Mouse (Mus musculus): Measurements from ENCODE around the gene Chd1.
A peak's percentile ranks its signal among the peaks of the same experiment; 100 is the strongest.

The Chd1 gene

DNA sequence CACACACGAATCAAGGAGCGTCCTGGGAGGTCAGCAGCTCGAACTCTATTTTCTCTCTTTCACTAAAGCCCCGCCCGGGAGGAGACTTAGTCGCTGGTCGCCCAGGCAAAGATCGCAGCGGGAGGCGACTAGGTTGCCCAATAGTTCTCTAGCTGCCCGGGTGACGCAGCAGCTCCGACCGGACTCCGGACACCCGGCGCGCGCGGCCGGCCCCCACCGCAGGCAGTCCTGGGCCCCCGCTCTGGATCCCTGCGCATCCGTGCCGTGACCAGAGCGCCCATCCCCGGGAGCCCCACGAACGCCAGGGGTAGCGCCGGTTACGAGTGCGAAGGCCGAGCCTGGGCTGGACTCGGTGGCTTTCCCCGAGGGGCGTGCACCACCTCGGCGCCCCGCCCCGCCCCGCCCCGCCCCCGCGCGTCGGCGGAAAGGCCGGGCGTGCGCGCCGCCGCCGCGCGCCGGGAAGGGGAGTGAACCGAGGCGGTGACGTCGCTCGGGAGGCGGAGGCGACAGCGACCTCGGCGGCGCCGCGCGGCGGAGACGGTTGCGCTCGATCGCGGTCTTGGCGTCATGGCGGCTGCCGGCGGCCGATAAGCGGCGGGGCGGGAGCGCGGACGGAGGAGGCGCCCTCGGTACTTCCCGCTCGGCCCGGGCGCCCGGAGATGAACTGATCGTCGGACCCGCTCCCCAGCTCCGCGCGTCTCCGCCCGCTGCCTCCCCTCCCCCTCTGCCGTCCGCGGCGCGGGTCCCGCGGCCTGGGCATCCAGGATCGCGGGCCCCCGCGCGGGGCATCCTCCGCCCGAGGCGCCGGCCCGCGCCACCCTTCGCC lies at the start of gene Chd1:
TSS of gene Chd1 (plus strand) at position 493 of the 826 bp plus-strand sequence.
- peak; percentile 80 to 88 for DNase-seq (ENCODE audit: low spot score in 2 of 2)

DNA sequence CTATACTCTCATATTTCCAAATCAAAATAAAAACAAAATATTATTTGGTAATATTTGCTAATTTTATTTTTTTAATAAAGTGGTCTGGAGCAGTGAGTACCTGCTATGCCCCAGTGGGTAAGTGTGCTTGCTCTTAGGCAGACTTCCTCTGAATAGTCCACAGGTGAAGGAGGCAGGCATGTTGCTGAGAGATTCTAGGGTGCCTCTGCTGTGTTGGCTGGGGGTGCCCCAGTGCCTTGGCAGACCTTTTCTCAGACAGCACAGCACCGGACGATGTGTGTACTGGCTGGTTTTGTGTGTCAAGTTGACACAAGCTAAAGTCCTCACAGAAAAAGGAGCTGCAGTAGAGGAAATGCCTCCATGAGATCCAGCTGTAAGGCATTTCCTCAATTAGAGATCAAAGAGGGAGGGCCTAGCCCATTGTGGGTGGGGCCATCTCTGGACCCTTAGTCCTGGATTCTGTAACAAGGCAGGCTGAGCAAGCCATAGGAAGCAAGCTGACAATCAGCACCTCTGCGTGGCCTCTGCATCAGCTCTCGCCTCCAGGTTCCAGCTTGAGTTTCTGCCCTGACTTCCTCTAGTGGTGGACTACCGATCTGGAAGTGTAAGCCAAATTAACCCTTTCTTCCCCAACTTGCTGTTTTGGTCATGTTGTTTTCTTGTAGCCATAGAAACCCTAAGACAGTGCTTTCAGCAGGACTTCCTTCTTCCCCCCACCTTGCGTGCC lies 47.7 kb upstream of the Chd1 start:
- no peak for DNase-seq (ENCODE audit: low spot score in 2 of 2)

DNA sequence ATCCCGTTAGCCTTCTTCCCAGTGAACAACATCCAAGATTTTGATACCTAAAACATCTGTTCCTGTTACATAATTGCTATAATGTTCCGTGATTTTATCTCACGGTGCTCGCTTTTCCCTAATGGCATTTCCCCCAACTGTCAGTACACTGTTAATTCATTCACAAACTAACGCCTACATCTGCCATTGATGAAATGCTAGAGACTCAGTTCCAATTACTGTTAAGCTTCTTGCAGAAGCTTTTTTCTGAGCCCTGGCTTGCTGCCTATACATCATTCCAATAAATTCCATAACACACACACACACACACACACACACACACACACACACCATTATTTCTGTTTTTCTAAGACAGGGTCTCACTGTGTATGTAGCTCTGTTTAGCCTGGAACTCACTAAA lies 31.9 kb upstream of the Chd1 start:
- no peak for DNase-seq (ENCODE audit: low spot score in 2 of 2)

DNA sequence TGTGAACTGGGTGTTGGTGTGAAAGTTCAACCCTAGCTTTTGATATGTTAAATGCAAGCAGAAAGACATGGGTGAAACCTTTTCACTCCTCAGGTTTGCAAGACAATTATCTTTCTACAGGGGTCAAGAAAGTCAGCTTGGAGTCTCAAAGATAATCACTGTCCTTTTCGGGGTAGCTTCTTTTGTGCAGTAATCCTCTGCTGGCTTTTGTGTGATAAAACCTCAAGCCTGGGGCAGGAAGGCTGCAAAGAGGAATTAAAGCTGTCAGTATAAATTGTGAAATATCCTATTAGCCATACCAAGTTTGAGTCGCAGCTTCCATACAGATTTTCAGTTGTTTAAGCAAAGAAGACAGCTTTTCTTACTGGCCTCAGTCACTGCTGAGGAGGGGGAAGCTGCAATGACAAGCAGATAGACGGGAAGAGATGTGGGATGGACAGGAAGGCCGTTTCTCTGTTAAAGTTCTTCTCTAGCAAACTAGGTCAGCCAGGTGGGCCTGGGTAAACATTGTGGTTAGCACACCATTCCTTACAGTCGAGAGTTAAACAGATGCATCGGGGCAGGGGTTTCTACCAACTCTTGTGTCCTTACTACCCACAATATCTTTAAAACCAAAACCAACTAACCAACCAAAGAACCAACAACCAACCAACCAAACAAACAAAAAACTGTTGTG lies 26.7 kb upstream of the Chd1 start:
- peak; percentile 74 to 81 for DNase-seq (ENCODE audit: low spot score in 2 of 2)

DNA sequence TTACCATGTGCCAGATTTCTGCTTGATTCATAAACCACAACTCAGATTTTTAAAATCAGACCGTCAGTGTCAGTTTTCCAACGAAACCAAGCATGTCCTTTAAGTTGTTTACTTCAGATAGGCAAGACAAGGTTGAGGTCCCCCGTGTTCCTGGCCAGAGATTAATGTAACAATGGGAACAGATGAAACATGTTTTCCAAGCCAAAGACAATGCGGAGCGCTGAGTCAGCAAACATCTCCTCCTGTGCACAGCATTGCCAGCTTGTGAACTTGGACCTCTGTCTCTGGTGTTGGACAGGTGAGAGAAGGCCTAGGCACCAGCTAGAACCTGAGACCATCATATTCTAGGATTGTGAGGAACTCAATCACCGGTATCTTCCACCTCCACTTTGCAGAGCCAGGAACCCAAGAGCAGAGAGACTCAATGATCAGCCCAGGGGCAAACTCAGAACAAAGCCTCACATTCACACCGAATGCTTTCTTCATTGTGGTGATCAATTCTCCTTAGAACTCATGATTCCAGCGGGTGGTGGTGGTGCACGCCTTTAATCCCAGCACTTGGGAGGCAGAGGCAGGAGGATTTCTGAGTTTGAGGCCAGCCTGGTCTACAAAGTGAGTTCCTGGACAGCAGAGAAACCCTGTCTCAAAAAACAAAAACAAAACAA lies 24.7 kb upstream of the Chd1 start:
- no peak for DNase-seq (ENCODE audit: low spot score in 2 of 2)

DNA sequence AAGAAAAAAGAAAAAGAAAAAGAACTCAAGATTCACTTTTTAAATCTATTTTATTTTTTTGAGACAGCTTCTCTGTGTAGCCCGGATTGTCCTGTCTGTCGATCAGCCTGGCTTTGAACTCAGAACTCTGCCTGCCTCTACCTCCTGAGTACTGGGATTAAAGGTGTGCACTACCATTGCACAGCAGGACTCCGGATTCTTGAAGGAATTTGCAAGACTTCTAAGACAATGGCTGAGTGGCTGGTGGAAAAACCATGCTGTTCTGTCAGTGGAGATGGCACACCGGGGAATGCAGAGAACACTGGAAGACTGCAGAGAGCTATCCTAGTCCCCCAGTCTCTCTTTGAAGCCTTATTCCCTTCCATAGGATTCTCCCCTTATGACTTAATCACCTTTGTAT lies 24.1 kb upstream of the Chd1 start:
- no peak for DNase-seq (ENCODE audit: low spot score in 2 of 2)

DNA sequence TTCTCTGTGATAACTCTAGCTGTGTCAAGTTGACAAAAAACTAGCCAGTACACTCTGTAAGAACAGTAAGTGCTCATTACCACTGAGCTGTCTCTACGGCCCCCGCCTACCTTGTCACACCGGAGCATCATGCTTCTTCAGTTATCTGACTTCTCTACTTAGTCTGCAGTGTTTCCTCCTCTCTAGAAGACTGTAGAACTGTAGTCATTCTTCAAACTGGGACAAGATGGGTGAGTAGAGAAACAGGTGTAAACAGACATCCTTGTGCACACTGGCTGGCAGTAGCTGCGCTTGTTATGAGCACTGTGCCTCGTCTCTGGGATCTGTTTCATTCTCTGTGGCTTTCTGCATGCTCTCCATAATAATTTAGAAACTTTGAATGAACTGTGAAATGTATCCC lies 18.4 kb upstream of the Chd1 start:
- DNase-seq (ENCODE audit: low spot score in 2 of 2): peak; percentile 33 to 44

DNA sequence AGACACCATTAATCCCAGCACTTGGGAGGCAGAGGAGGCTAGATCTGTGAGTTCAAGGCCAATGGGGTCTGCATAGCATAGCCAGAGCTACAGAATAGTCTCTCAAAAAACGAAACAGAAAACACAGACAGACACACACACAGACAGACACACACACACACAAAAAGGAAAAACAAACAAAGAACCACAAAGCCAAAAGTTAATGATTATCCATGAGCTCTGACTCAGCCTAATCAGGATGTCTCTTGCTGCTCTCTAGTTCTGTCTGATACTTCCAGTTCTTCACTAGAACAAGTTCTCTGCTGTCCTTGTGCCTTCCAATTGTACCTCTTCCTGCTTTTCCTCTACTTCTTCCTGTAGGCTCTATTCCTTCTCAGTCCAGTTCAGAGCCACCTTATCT lies 14.5 kb upstream of the Chd1 start:
- DNase-seq (ENCODE audit: low spot score in 2 of 2): no peak

DNA sequence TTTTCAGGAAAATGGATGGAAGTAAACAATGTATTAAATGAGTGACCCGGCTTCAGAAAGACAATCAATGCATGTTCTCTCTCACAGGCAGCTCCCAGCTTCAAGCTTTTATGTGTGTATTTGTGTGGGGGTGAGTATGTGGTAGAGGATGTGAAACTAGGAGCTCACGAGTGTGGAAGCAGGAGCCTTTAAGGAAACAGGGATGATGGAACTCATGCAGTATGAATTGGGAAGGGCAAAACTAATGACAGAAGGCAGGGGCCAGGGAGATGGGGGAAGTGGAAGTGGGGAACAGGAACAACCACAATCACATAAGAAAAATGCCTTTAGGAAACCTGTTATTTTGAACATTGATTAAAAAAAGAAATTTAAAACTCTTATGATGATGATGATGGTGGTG lies 9.2 kb upstream of the Chd1 start:
- no peak for DNase-seq (ENCODE audit: low spot score in 2 of 2)

DNA sequence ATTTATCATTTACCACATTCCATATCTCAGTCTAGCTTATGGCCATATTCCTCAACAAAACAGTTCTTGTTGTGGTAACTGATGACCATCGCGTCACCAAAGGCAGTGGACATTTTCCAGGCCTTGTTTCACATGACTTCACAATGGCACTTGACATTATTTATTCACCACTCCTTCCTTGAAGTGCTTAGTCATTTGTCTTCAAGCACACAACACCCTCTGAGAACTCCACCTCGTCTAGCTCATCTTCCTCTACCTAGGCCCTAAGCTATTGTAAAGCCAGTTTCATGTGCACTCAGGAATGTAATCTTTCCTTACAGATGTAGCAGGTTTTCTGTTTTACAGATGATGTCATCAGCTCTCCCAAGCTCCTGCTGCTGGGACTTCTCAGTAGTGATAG lies 5.8 kb upstream of the Chd1 start:
- no peak for DNase-seq (ENCODE audit: low spot score in 2 of 2)

DNA sequence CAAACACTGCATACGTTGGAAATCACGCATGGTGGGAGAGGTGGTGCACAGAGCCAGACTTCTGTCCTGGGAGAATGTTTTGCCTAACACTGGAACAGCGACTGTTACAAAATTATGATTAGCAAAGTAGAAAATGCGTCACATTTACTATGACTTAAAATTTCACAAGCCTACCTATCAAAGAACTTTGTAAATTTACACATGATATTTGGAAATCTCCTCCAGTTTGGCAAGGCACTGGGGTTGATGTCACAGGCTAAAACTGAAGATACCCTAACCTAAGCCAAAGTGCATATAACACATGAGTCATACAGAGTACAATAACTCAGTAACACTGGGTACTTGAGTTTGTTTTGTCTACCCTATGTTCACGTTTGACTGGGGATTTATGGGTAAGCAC lies 3.3 kb upstream of the Chd1 start:
- DNase-seq (ENCODE audit: low spot score in 2 of 2): no peak

DNA sequence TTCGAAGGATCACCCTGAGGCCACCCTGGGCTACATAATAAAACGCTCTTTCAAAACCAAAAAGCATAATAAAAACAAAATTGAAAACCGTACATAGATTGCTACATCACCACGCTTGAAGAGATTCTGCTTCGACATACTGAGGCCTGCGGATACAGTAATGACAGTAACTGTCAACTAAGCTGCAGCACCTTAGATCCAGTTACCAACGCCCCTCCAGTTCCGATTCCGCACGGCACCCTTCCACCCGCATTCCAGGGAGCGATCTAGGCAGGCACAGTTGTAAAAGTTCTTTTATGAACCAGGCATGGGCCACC lies 651 bp upstream of the Chd1 start:
- no peak for DNase-seq (ENCODE audit: low spot score in 2 of 2)

DNA sequence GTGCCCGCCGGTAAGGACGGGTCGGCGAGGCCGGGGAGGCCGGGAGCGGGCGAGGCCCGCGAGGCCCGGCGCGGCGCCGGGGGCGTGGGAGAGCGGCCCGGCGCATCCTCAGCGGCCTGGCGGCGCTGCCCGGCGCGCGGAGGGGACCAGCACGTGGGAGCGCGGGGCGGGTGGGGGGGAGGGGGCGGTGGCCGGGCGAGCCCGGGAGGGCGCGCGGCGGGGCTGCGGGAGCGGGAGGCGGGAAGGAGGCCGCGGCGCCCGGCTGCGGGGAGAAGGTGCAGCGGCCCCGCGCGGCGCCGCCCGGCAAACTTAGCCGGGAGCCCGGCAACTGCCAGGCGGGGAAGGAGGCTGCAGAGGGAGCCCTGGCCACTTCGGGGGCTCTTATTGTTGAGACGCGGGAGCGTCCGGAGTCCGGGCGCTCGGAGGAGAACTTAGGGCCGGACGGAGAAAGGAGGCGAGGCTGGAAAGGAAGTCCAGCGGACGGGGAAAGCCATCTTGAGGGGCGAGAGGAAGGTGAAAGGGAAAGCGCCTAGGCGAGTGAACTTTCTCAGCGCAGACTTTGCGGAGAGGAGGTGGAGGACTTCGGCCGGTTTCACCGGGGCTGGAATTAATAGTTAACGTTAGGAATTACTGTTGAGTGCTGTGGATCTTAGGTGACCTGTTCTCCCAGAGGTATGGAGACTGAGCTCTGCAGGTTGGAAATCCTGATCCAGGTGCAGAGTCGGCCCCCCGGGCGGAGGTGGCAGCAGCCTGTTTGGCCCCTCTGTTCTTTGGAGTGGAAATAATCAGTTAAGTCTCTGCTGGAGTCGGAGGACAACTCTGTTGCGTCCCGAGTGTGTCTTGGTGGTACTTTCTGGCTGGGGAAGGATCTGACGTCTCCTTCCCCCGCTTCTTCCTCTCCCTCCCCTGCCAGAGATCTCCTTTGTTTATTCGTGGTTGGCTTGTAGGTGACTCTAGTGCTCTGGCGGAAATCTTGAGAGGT lies 827 bp downstream of the Chd1 start:
- DNase-seq (ENCODE audit: low spot score in 2 of 2): peak; percentile 64 to 69

DNA sequence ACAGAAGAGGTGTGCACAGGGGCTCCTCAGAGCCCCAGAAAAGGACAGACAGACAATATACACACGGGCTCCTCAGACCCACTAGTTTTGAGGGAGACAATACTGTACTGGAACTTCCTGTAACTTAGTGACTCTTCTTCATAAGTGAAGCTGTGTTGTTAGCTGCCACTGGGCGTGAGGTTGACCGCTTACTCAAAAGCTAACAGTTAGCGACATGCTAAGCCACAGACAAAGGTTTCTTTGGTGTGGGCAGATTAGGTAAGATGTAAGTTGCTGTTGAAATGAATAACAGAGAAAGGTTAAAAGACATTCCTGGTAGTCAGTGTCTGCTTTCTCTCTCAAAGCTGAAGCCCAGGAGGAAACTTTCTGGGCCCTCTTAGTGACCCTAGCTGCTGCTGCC lies 9.7 kb downstream of the Chd1 start:
- DNase-seq (ENCODE audit: low spot score in 2 of 2): no peak

DNA sequence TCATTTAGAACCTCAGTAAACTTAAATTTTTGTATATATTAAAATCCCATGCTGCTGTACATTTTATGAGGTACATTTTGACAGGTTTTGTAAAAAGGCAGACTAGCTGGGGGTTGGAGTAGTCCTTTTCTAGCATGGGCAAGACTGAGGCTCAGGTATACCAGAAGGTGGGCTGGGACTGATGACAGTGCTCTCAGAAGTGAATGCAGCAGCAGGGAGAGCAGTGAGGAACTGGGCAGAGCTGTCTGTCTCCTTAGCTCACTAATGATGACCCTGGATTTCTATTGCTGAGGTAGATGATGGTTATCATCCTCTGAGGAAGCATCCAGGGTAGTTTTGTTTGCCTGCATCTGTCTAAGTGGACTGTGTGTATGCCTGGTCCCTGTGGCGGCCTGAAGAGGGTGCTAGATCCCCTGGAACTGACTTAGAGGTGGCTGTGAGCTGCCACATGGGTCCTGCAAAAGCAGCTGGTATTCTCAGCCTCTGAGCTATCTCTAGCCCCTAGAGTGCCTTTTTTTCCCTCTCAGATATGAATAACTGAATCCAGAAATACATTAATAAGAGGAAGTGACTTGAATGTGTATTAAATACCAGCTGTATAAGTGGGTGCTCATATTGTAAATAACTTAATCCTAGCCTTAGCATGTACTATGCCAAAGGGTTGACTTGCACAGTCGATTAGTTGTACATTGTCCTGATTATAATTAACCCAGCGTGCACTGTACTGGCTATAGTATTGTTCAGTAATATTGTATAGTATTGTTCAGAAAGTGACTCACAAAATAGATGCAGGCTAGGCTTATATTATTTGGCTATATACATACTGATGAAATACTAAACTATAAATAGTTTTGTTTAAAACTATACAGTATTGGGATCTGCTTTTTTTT lies 10.5 kb downstream of the Chd1 start:
- DNase-seq (ENCODE audit: low spot score in 2 of 2): peak in 1 of 2 experiments; percentile 54

DNA sequence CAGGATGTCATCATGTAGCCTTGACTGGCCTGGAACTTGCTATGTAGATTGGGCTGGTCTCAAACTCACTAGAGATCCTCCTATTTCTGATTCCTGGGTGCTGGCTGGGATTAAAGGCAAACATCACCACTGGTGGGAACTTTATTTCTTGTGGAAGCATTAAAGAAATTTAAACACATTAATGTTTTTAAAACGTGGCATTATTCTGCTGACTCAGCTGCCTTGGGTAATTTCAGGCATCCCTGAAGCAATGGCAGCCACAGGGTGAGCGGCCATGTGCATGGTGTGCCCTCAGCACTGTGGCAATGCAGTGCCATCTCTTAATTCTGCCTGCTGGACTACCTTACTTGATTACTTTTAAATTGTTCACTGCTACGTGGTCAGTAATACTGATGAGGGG lies 11.2 kb downstream of the Chd1 start:
- no peak for DNase-seq (ENCODE audit: low spot score in 2 of 2)

DNA sequence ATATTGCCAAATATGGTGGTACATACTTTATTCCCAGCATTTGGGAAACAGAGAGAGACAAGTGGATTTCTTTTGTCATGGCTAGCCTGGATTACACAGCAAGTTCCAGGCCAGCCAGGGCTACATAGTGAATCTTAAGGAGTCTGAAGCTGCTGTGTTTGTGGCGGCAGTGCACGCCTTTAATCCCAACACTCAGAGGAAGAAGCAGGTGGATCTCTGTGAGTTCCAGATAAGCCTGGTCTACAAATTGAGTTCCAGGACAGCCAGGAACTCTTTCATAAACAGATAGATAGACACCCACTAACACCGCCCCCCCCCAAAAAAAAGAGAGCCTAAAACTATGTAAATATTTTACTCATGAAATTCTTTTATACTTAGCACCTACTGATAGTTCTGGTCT lies 16.1 kb downstream of the Chd1 start:
- DNase-seq (ENCODE audit: low spot score in 2 of 2): no peak

DNA sequence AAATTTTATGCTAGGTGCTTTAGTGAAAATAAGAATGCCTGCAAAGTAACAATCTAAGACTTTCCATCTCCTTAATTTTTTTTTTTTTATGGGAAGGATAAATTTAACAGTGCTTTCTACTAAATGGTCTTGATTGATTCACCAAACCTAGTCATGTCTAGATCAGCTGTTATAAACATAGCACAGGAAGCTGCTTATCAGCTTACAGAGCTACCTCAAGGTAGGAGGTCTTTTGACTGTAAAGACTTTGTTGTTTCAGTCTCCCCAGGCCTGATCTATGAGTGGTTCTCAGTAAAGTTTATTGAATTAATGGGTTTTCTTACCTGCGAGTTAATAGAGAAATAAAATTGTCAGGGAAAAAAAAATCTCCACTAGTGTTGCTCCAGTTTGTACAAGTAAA lies 18.5 kb downstream of the Chd1 start:
- no peak for DNase-seq (ENCODE audit: low spot score in 2 of 2)

DNA sequence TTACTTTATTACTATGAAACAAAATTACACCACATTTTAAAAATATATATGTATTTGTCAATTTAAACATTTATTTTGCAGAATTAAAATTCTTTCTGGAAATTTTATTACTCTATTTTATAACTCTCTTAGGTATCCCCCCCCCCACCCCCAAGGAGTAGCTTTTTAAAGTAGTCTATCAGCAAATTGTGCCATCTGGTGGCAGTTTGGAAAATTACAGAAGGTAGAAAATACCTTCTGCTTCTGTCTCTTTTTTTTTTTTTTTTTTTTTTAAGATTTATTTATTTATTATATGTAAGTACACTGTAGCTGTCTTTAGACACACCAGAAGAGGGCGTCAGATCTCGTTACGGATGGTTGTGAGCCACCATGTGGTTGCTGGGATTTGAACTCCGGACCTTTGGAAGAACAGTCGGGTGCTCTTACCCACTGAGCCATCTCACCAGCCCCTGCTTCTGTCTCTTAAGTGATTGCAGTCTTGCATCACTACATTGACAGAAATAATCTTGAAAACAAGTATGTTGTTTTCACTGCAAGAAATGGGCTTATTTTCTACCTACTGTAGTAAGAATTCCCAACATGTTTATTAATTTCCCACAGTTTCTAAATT lies 19.2 kb downstream of the Chd1 start:
- peak in 1 of 2 experiments; percentile 51 for DNase-seq (ENCODE audit: low spot score in 2 of 2)

DNA sequence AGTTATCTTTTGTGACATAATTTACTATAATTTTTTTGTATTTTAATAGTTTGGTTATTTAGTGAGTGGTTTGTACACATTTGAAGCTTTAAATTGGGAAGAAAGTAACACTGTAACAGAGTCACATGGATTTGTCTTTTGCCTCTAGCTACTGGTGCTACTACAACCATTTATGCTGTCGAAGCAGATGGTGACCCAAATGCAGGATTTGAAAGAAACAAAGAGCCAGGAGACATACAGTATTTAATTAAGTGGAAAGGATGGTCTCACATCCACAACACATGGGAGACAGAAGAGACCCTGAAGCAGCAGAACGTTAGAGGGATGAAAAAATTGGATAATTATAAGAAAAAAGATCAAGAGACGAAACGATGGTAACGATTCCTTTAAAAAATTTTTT lies 26.9 kb downstream of the Chd1 start:
- no peak for DNase-seq (ENCODE audit: low spot score in 2 of 2)
